Mouse (Mus musculus) cerebellum, postnatal 36 days (tissue): ENCODE data around the gene Vmn2r69.

Experiments
- DNase-seq, 2 experiments: peaks; one replicate each; pipeline ENCODE4 v3.0.0; 2021 to 2022; ENCODE audit warnings: mixed read lengths in 2 of 2

The Vmn2r69 gene

GRCm38 (mm10) chr7:85415820-85416219, at the start of gene Vmn2r69:
Gene Vmn2r69, minus strand, starts transcription at chr7:85415920.
- no peak for DNase-seq
